Mouse (Mus musculus) forebrain, embryonic 14.5 days (tissue): Measurements from ENCODE around the gene Kif13a. TPM values are rescaled to one million over a fixed set of nuclear protein-coding genes. Genes with fewer than 3 reads are reported as not detected.

Source experiments
- ATAC-seq: fragments of 200-750 bp; cut with Nextera tagmentation; 2 replicates; pipeline ENCODE4 v1.8.0; 2017; ENCODE audit warnings: mild to moderate bottlenecking, moderate library complexity
- DNase-seq: peaks from one replicate; pipeline ENCODE4 v3.0.0-alpha.2; 2015; ENCODE audit warnings: low spot score
- H3K27ac ChIP-seq: fragments of 300-500 bp; sonication (generic); 2 replicates; pipeline ENCODE4 v1.5.1; 2014; ENCODE audit warnings: low read depth, mild to moderate bottlenecking, control low read depth, low read length, moderate library complexity
- H3K27me3 ChIP-seq: fragments of 300-500 bp; sonication (generic); replicated peaks from 2 replicates; pipeline ENCODE4 v1.6.1; 2014; ENCODE audit warnings: low read length, control low read depth, mixed read lengths; ENCODE audit not compliant: control insufficient read depth, insufficient read depth
- H3K36me3 ChIP-seq: fragments of 300-500 bp; sonication (generic); 2 replicates; pipeline ENCODE4 v1.6.1; 2014; ENCODE audit warnings: low read length, control low read depth; ENCODE audit not compliant: control insufficient read depth, insufficient read depth
- H3K4me1 ChIP-seq: fragments of 300-500 bp; sonication (generic); 2 replicates; pipeline ENCODE4 v1.6.1; 2014; ENCODE audit warnings: antibody characterized with exemption, low read length, control low read depth; ENCODE audit not compliant: control insufficient read depth, insufficient read depth
- H3K4me2 ChIP-seq: fragments of 300-500 bp; sonication (generic); 2 replicates; pipeline ENCODE4 v1.6.1; 2014; ENCODE audit warnings: mild to moderate bottlenecking, control low read depth, low read length
- H3K4me3 ChIP-seq: fragments of 300-500 bp; sonication (generic); 2 replicates; pipeline ENCODE4 v1.5.1; 2014; ENCODE audit warnings: low read depth, low read length, control low read depth
- H3K9ac ChIP-seq: fragments of 300-500 bp; sonication (generic); 2 replicates; pipeline ENCODE4 v1.6.1; 2014; ENCODE audit warnings: mild to moderate bottlenecking, low read length, control low read depth, moderate library complexity
- H3K9me3 ChIP-seq: fragments of 300-500 bp; sonication (generic); replicated peaks from 2 replicates; pipeline ENCODE4 v1.6.1; 2016; ENCODE audit warnings: low read length, control low read depth, mixed read lengths; ENCODE audit not compliant: control insufficient read depth
- WGBS: fragments of 180-500 bp; shearing (Covaris S2); extraction: QIAGEN DNeasy Blood & Tissue Kit; methylation state at CpG from one replicate; pipeline ENCODE4 v1.1.7; 2014; 5-methylcytosine and 5-hydroxymethylcytosine counted together
- polyA plus RNA-seq: library from polyadenylated mRNA; unstranded; fragments of >200 nt; fragmentation: Nextera tagmentation; extraction: Ambion mirVana; gene quantifications from 2 replicates; pipeline ENCODE4 v1.2.1, GENCODE M21; 2014

Kif13a gene
- polyA plus RNA-seq, 1 experiment from 2014 or later = 7.1 TPM

DNA sequence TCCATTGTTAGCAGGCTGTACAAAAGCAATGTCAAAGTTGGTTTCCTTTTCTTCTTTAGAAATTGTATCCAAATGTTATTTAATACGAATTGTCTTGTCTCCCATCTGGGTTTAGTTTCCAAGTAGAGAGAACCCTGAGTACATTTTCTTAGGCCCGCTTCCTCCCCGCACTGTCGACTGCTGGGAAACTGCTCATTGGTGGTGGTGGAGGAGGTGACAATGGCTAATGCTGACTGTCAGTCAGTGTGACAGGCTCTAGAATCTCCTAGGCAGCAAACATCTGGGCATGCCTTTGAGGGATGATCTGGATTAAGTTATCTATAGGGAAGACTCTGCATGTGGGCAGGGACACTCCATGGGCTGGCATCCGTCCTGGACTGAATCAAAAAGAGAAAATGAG is 96.1 kb downstream of the Kif13a start:
- Histone ChIP-seq H3K27ac (no peak overlapping the region), H3K4me3 (no peak overlapping the region), H3K27me3 (no peaks in the 10 kb centered on the region), H3K4me1 (no peaks in the 10 kb centered on the region), H3K9me3 (no peaks in the 10 kb centered on the region), H3K4me2 (no peak overlapping the region), H3K36me3 (peaks cover 8% of the 10 kb centered on the region; the same call in 1 of the 2 replicates), H3K9ac (no peak overlapping the region)
- DNase-seq = no peak
- no peak for ATAC-seq
- 91% methylated on average over 5 of the region's 5 CpGs for WGBS

DNA sequence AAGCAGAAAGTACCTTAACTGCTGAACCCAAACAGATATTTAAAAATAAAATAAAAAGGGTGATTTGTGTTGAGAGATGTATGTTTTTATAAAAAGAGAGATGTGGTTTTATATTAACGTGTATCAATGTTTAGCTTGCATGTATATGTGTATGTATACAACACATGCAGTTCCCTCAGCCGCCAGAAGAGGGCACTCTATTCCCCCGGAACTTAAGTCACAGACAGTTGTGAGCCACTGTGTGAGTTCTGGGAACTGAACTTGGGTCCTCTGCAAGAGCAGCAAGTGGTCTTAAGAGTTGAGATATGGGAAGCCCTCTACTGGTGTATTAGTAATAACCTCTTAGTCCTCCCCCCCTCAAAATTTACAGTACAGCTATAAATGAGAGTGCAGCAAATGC is 96.7 kb downstream of the Kif13a start:
- no peak overlapping the region for H3K4me3 ChIP-seq
- no peaks in the 10 kb centered on the region for H3K4me1 ChIP-seq
- ATAC-seq (no peak), DNase-seq (no peak)
- no peaks in the 10 kb centered on the region for H3K27me3 ChIP-seq
- no peak overlapping the region for H3K9ac ChIP-seq
- H3K36me3 ChIP-seq = peaks cover 8% of the 10 kb centered on the region; the same call in 1 of the 2 replicates
- H3K9me3 ChIP-seq = no peaks in the 10 kb centered on the region
- no peak overlapping the region for H3K27ac ChIP-seq
- 71% methylated on average over 3 of the region's 3 CpGs for WGBS
- no peak overlapping the region for H3K4me2 ChIP-seq

DNA sequence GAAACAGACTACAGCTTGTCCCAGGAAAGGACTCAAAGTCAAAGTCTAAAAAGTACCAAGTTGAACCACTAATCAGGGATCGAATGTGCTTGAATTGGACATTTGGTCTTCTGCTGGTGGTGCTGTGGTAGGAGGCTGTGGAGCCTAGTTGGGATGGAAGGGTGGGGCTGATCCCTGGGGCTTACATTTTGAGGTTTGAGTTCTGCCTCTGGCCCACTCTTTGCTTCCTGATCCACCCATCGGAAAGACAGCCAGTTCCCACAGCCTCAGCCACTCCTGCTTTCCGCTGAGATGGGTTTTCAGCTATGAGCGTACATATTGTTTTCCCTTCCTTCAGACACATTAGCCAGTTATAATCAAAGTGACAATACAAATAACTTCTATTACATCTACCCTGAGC is 106.4 kb downstream of the Kif13a start:
- H3K4me1 ChIP-seq = peaks cover 5% of the 10 kb centered on the region; the same call in 1 of the 2 replicates
- no peak overlapping the region for H3K27ac ChIP-seq
- no peaks in the 10 kb centered on the region for H3K27me3 ChIP-seq
- no peak overlapping the region for H3K9ac ChIP-seq
- peaks cover 24% of the 10 kb centered on the region for H3K36me3 ChIP-seq
- no peak overlapping the region for H3K4me2 ChIP-seq
- DNase-seq (no peak), ATAC-seq (no peak)
- H3K4me3 ChIP-seq = no peak overlapping the region
- whole genome bisulfite sequencing = 96% methylated on average over 4 of the region's 4 CpGs
- 0 out of 2 replicates have a peak, but pooled peaks cover 2% of the 10 kb centered on the region for H3K9me3 ChIP-seq

DNA sequence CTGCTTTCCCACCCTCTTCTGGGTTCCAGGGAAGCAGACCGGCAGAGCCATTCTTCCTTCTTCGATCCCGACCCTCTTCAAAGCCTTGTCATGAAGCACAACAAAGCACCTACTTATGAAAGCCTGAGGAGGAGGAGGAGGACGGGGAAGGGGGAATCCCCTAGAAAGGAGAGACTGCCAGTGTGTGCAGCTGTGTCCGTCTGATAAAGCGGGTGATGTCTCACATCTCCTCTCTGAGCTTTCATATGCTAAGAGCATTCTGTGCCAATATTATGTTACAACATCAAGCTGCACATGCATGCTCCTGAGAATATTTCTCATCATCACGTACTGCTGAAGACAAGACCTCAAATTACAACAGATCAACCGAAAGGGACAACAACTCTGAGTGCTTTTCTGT is 107.5 kb downstream of the Kif13a start:
- H3K36me3 ChIP-seq = peaks cover 24% of the 10 kb centered on the region
- no peak overlapping the region for H3K4me3 ChIP-seq
- 70% methylated on average over 8 of the region's 8 CpGs for WGBS
- H3K9ac ChIP-seq = no peak overlapping the region
- DNase-seq (no peak), ATAC-seq (no peak)
- H3K27ac ChIP-seq = no peak overlapping the region
- no peaks in the 10 kb centered on the region for H3K27me3 ChIP-seq
- 0 out of 2 replicates have a peak, but pooled peaks cover 2% of the 10 kb centered on the region for H3K9me3 ChIP-seq
- peaks cover 5% of the 10 kb centered on the region; the same call in 1 of the 2 replicates for H3K4me1 ChIP-seq
- H3K4me2 ChIP-seq = no peak overlapping the region

DNA sequence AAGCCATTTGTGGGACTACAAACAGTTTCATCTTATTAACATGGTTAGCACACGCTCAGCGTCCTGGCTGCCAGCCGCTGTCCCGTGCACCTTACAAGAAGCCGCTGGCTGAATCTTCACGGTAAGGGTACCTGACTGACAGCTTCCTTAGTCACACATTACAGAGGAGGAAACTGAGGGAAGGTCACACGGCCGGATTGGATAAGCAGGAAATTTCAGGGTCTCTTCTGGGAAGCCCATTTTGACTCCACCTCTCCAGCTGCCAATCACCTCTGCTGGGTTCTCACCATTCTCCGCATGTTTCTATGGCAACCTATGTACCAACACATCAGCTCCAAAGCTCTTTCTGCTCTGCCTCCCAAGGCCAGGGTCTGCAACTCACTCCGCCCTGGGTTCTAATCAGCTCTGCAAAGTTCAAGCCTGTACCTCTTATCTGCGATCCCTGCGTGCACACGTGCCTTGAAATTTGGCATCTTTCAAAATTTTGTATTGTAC is 109.9 kb downstream of the Kif13a start:
- H3K36me3 ChIP-seq = peaks cover 9% of the 10 kb centered on the region
- H3K9ac ChIP-seq = no peak overlapping the region
- H3K9me3 ChIP-seq = no peaks in the 10 kb centered on the region
- peak overlapping the region; percentile 34 for H3K4me2 ChIP-seq
- 56% methylated on average over 13 of the region's 13 CpGs for WGBS
- peak; percentile 75; the same call in 1 of the 2 replicates for ATAC-seq
- H3K27ac ChIP-seq = peak overlapping the region; percentile 15; the same call in 1 of the 2 replicates
- H3K4me1 ChIP-seq = peaks cover 5% of the 10 kb centered on the region; the same call in 1 of the 2 replicates
- peak; percentile 84 for DNase-seq
- H3K4me3 ChIP-seq = no peak overlapping the region
- H3K27me3 ChIP-seq = no peaks in the 10 kb centered on the region

DNA sequence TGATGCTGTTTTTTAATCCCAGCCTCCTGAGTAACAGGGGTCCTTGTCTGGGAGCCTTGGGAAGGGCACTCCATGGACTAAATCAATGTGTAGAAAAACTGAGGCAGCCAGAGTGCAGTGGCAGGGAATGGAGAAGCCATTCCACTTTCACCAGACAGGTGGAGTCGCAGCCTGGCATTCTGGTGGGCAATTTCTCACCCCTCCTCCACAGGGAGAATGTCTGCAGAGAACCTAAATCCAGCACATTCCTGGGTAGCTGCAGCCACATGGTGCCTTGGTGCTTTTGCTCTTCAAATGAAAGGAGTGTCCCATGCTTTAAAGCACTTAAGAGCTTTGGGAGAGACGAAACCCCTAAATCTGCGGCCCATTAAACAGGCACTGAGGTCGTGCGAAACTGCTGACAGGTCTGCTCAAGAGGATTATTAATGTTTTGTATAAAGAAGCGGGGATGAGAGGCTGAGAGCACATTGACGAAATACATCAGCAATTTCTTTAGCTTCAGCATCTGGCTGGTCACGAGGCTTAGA is 110.4 kb downstream of the Kif13a start:
- peak; percentile 30 for DNase-seq
- H3K27ac ChIP-seq = peak overlapping the region; percentile 15; the same call in 1 of the 2 replicates

DNA sequence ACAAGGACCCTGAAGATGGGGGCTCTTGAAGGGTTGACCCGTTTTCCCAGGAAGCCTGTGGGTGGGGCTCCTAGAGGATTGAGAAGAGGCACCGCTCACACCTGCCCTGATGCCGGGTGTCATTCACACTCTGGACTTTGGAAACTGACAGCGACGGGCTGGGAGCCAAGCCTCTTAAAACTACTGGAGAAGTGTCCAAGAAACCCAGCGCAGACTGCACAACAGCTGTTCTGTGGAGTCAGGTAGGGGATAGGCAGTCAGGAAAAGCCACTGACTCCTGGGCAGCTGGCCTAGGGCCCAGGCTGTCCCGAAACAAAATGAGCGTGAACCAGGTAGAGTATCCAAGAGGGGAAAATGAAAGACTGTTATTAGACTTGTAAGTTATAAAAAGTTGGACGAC is 111.3 kb downstream of the Kif13a start:
- 86% methylated on average over 9 of the region's 9 CpGs for WGBS
- no peak for DNase-seq
- H3K27me3 ChIP-seq = no peaks in the 10 kb centered on the region
- no peak overlapping the region for H3K27ac ChIP-seq
- no peaks in the 10 kb centered on the region for H3K9me3 ChIP-seq
- H3K4me3 ChIP-seq = no peak overlapping the region
- peaks cover 10% of the 10 kb centered on the region; the same call in 1 of the 2 replicates for H3K36me3 ChIP-seq
- H3K9ac ChIP-seq = no peak overlapping the region
- peaks cover 5% of the 10 kb centered on the region; the same call in 1 of the 2 replicates for H3K4me1 ChIP-seq
- ATAC-seq = no peak
- no peak overlapping the region for H3K4me2 ChIP-seq

More for the DNA sequence above, 110.4 kb downstream of the Kif13a start:
- Histone ChIP-seq H3K9ac (no peak overlapping the region), H3K4me3 (no peak overlapping the region), H3K4me2 (peak overlapping the region; percentile 34), H3K36me3 (peaks cover 7% of the 10 kb centered on the region), H3K27me3 (no peaks in the 10 kb centered on the region), H3K4me1 (peaks cover 5% of the 10 kb centered on the region; the same call in 1 of the 2 replicates), H3K9me3 (no peaks in the 10 kb centered on the region)
- ATAC-seq = peak; percentile 32; the same call in 1 of the 2 replicates
- WGBS = 59% methylated on average over 8 of the region's 8 CpGs

DNA sequence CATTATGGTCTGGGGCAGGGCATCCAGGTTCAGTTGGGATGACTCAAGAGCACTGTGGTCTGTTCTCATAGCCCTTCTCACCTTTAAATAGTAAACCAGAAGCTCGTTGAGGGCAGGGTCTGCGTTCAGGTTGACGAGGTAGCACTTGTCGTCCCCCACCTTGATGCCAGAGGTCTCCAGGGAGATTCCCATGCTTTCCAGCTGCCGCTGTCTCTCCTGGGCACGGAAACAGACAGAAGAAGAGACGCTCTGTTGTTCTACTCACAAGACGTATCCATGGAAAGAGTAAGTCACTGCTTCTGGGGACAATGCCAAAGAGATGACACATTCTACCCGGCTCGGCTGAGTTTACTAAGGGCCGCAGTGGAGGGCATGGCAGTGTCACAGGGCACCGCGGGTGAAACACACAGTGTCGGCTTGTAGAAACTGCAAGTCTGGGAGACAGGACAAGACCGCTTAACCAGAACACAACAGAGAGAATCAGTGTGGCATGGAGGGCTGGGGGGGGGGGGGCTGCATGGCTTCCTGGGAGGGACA is 117.0 kb downstream of the Kif13a start:
- H3K4me3 ChIP-seq = no peak overlapping the region

DNA sequence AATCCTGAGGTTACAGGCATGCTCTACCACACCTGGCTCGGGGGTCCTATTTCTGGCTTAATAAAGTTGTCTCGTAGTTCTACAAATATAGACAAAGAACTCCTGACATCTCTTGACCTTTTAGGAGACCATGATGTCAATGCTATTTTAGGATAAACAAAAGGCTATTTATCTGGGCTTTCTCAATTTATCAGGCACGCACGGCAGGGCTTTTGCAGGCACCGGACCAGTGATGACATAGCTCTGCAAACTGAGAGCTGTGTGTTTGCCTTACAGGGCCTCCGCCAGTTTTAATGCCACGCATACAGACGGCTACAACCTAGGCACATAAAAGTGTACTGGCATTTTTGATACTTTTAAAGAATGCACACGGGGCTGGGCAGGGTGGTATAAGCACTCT is 118.0 kb downstream of the Kif13a start:
- Histone ChIP-seq H3K4me2 (no peak overlapping the region), H3K9me3 (no peaks in the 10 kb centered on the region), H3K4me3 (no peak overlapping the region), H3K36me3 (peaks cover 20% of the 10 kb centered on the region; the same call in 1 of the 2 replicates), H3K9ac (no peak overlapping the region), H3K27ac (no peak overlapping the region), H3K4me1 (no peaks in the 10 kb centered on the region), H3K27me3 (no peaks in the 10 kb centered on the region)
- no peak for DNase-seq
- WGBS = 67% methylated on average over 9 of the region's 9 CpGs
- ATAC-seq = no peak

More for the DNA sequence above, 117.0 kb downstream of the Kif13a start:
- ATAC-seq (no peak), DNase-seq (no peak)
- Histone ChIP-seq H3K27me3 (no peaks in the 10 kb centered on the region), H3K4me1 (no peaks in the 10 kb centered on the region), H3K4me2 (no peak overlapping the region), H3K36me3 (peaks cover 20% of the 10 kb centered on the region; the same call in 1 of the 2 replicates), H3K27ac (no peak overlapping the region), H3K9me3 (no peaks in the 10 kb centered on the region), H3K9ac (no peak overlapping the region)
- 96% methylated on average over 15 of the region's 15 CpGs for WGBS
